Mouse (Mus musculus): ENCODE measurements around the gene Mrpl20. TPM values are rescaled to one million over a fixed set of nuclear protein-coding genes. Genes with fewer than 3 reads are reported as not detected.

The Mrpl20 gene
- polyA plus RNA-seq, 1 experiment from 2014 or later = 186 TPM

- WGBS = 6% methylated on average over 16 of the region's 16 CpGs
- H3K4me3 ChIP-seq (ENCODE audit: low read depth, low read length) = peak within 1 kb of the TSS; percentile 51
- peak within 1 kb of the TSS; percentile 92 for H3K27ac ChIP-seq (ENCODE audit: low read length)
- no peaks in the 10 kb centered on the region for H3K9me3 ChIP-seq (ENCODE audit: low read length)
- ATAC-seq (peak; percentile 93), DNase-seq (ENCODE audit: low spot score) (peak; percentile 97)
- no peaks in the 10 kb centered on the region for H3K36me3 ChIP-seq (ENCODE audit: insufficient read depth, low read length)
- TF ChIP-seq EP300 (IDR thresholded peaks at IDR 0.05) = peak; percentile 31; the same call in 1 of the 2 replicates
- TF ChIP-seq CTCF (IDR thresholded peaks at IDR 0.05) = no peak
- no peaks in the 10 kb centered on the region for H3K27me3 ChIP-seq (replicated peaks; ENCODE audit: insufficient read depth, low read length)
- peak within 1 kb of the TSS; percentile 97 for H3K4me2 ChIP-seq (replicated peaks; ENCODE audit: low read depth, low read length)
- H3K9ac ChIP-seq (replicated peaks; ENCODE audit: low read depth) = peak within 1 kb of the TSS; percentile 56
- peaks cover 5% of the 10 kb centered on the region; the same call in 1 of the 2 replicates for H3K4me1 ChIP-seq (ENCODE audit: insufficient read depth, low read depth, low read length)
These were observed 36.8 kb downstream of the Mrpl20 start, which contains the start of gene Mxra8 for GRCm38 (mm10) chr4:155839483-155839910. Mxra8 (plus strand) TSS chr4:155839680.

GRCm38 (mm10) chr4:155840076-155841002 is 37.7 kb downstream of the Mrpl20 start:
- H3K36me3 ChIP-seq (ENCODE audit: insufficient read depth, low read length) = no peaks in the 10 kb centered on the region
- no peaks in the 10 kb centered on the region for H3K27me3 ChIP-seq (replicated peaks; ENCODE audit: insufficient read depth, low read length)
- H3K4me3 ChIP-seq (ENCODE audit: low read depth, low read length) = peak overlapping the region; percentile 51
- H3K4me1 ChIP-seq (ENCODE audit: insufficient read depth, low read depth, low read length) = peaks cover 5% of the 10 kb centered on the region; the same call in 1 of the 2 replicates
- H3K9me3 ChIP-seq (ENCODE audit: low read length) = no peaks in the 10 kb centered on the region
- DNase-seq (ENCODE audit: low spot score) = peak; percentile 58
- peak overlapping the region; percentile 56 for H3K9ac ChIP-seq (replicated peaks; ENCODE audit: low read depth)
- TF ChIP-seq EP300 (IDR thresholded peaks at IDR 0.05) (no peak), CTCF (IDR thresholded peaks at IDR 0.05) (no peak)
- H3K4me2 ChIP-seq (replicated peaks; ENCODE audit: low read depth, low read length) = peak overlapping the region; percentile 97
- ATAC-seq = peak; percentile 0; the same call in 1 of the 2 replicates
- peak overlapping the region; percentile 90 for H3K27ac ChIP-seq (ENCODE audit: low read length)
- 16% methylated on average over 8 of the region's 8 CpGs for WGBS

GRCm38 (mm10) chr4:155841003-155841454 is 38.4 kb downstream of the Mrpl20 start:
- WGBS = under 1% methylated on average over 31 of the region's 32 CpGs
- Histone ChIP-seq H3K27ac (ENCODE audit: low read length) (peak overlapping the region; percentile 90), H3K4me1 (ENCODE audit: insufficient read depth, low read depth, low read length) (peaks cover 5% of the 10 kb centered on the region; the same call in 1 of the 2 replicates), H3K4me3 (ENCODE audit: low read depth, low read length) (peak overlapping the region; percentile 51), H3K9ac (replicated peaks; ENCODE audit: low read depth) (peak overlapping the region; percentile 56), H3K36me3 (ENCODE audit: insufficient read depth, low read length) (no peaks in the 10 kb centered on the region), H3K27me3 (replicated peaks; ENCODE audit: insufficient read depth, low read length) (no peaks in the 10 kb centered on the region), H3K4me2 (replicated peaks; ENCODE audit: low read depth, low read length) (peak overlapping the region; percentile 97), H3K9me3 (ENCODE audit: low read length) (no peaks in the 10 kb centered on the region)
- ATAC-seq (peak; percentile 22), DNase-seq (ENCODE audit: low spot score) (peak; percentile 91)
- TF ChIP-seq EP300 (IDR thresholded peaks at IDR 0.05) = no peak
- peak; percentile 68 for TF ChIP-seq CTCF (IDR thresholded peaks at IDR 0.05)

GRCm38 (mm10) chr4:155841651-155842270 is 39.1 kb downstream of the Mrpl20 start:
- WGBS = 46% methylated on average over 38 of the region's 38 CpGs
- no peak for DNase-seq (ENCODE audit: low spot score)
- H3K9ac ChIP-seq (replicated peaks; ENCODE audit: low read depth) = no peak overlapping the region

GRCm38 (mm10) chr4:155843231-155843630 is 40.6 kb downstream of the Mrpl20 start:
- DNase-seq (ENCODE audit: low spot score) = no peak
- H3K4me2 ChIP-seq (replicated peaks; ENCODE audit: low read depth, low read length) = no peak overlapping the region
- ATAC-seq = no peak
- H3K27me3 ChIP-seq (replicated peaks; ENCODE audit: insufficient read depth, low read length) = no peaks in the 10 kb centered on the region
- no peak for TF ChIP-seq CTCF (IDR thresholded peaks at IDR 0.05)
- TF ChIP-seq EP300 (IDR thresholded peaks at IDR 0.05) = no peak
- no peak overlapping the region for H3K9ac ChIP-seq (replicated peaks; ENCODE audit: low read depth)
- no peak overlapping the region for H3K4me3 ChIP-seq (ENCODE audit: low read depth, low read length)
- WGBS = 88% methylated on average over 5 of the region's 5 CpGs
- no peaks in the 10 kb centered on the region for H3K36me3 ChIP-seq (ENCODE audit: insufficient read depth, low read length)
- H3K9me3 ChIP-seq (ENCODE audit: low read length) = no peaks in the 10 kb centered on the region
- peaks cover 15% of the 10 kb centered on the region; the same call in 1 of the 2 replicates for H3K4me1 ChIP-seq (ENCODE audit: insufficient read depth, low read depth, low read length)
- no peak overlapping the region for H3K27ac ChIP-seq (ENCODE audit: low read length)

More at GRCm38 (mm10) chr4:155841651-155842270, 39.1 kb downstream of the Mrpl20 start:
- Histone ChIP-seq H3K4me2 (replicated peaks; ENCODE audit: low read depth, low read length) (peak overlapping the region; percentile 97), H3K27me3 (replicated peaks; ENCODE audit: insufficient read depth, low read length) (no peaks in the 10 kb centered on the region), H3K4me1 (ENCODE audit: insufficient read depth, low read depth, low read length) (peaks cover 9% of the 10 kb centered on the region; the same call in 1 of the 2 replicates), H3K4me3 (ENCODE audit: low read depth, low read length) (peak overlapping the region; percentile 51; the same call in 1 of the 2 replicates), H3K27ac (ENCODE audit: low read length) (no peak overlapping the region), H3K9me3 (ENCODE audit: low read length) (no peaks in the 10 kb centered on the region), H3K36me3 (ENCODE audit: insufficient read depth, low read length) (no peaks in the 10 kb centered on the region)
- no peak for TF ChIP-seq CTCF (IDR thresholded peaks at IDR 0.05)
- no peak for TF ChIP-seq EP300 (IDR thresholded peaks at IDR 0.05)
- no peak for ATAC-seq

Data from lung, postnatal 0 days (tissue).